ENCODE assay signal across 8 mouse cellular contexts in the genomic region with DNA sequence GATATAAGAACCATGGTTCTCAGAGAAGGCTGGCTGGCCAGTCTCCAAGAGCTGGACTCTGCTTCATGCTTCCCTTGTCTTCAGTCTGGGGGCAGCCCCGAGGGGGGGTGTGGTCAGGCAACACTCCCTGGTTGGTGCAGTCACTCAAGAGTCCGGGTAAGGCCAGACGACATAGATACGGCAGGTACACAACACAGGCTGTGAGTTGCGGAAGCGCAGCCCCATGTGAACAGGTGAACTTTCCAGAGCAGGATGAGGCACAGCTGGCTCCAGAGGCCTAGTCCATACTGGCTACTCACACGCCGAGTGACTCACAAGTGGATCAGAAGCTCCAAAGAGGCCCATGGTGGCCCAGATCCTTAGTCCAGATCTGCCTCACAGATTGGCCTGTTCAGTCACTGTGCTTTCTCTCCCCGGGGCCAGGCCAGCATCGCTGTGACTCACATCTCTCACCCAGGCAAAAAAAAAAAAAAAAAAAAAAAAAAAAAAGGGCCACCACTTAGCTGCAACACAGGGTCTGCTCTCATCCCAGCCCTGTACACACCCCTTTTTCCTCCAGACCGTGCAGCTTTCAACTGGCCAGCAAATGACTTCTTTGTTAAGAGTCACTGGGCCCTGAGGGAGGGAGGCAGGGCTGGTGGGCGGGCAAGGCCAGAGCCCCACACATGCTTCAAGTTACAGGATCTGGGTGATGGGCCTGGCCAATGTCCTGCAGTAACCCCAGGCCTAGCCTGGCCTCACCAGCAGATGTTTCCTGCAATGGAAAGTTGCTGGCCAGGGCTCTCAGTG. TPM values are rescaled to one million over a fixed set of nuclear protein-coding genes. Genes with fewer than 3 reads are reported as not detected.
DNase-seq lines count a peak whose midpoint lies in the region; ATAC-seq lines count a peak whose summit lies in the region.

No protein-coding gene starts in this region.

- H3K9me3 ChIP-seq in hindbrain, embryonic 14.5 days (ENCODE audit: control insufficient read depth, low read length): no peaks in the 10 kb centered on the region
- H3K9me3 ChIP-seq in limb, embryonic 15.5 days: no peaks in the 10 kb centered on the region
- H3K9me3 ChIP-seq in neural tube, embryonic 12.5 days: no peaks in the 10 kb centered on the region

- peak; percentile 40 to 76 for DNase-seq in left cerebral cortex, postnatal 14 days (ENCODE audit: low spot score in 2 of 2)
- no peak for DNase-seq in left cerebral cortex, postnatal 36 days (ENCODE audit: low spot score in 2 of 2)
- peak; percentile 67 for DNase-seq in cerebellum, adult 9-11 months
- peak; percentile 78 for DNase-seq in gastrocnemius, postnatal 10 days
- no peak for DNase-seq in hindbrain, embryonic 14.5 days (ENCODE audit: low spot score)
- no peak for DNase-seq in c-Kit-positive CD71-positive TER-119-positive erythroid progenitor cells, embryonic 14.5 days (ENCODE audit: low spot score)

- peak overlapping the region; percentile 47; the same call in 1 of the 2 replicates for H3K27ac ChIP-seq in hindbrain, embryonic 14.5 days
- peak overlapping the region; percentile 77 for H3K27ac ChIP-seq in limb, embryonic 15.5 days
- H3K27ac ChIP-seq in neural tube, embryonic 12.5 days: no peak overlapping the region; the same call in 1 of the 2 replicates

- peaks cover 47% of the 10 kb centered on the region for H3K36me3 ChIP-seq in hindbrain, embryonic 14.5 days (replicated peaks; ENCODE audit: control insufficient read depth, insufficient read depth)
- H3K36me3 ChIP-seq in limb, embryonic 15.5 days: no peaks in the 10 kb centered on the region
- H3K36me3 ChIP-seq in neural tube, embryonic 12.5 days: no peaks in the 10 kb centered on the region

- no peaks in the 10 kb centered on the region for H3K4me1 ChIP-seq in hindbrain, embryonic 14.5 days (replicated peaks; ENCODE audit: control insufficient read depth, insufficient read depth, low read length)
- peaks cover 18% of the 10 kb centered on the region; the same call in 1 of the 2 replicates for H3K4me1 ChIP-seq in limb, embryonic 15.5 days
- H3K4me1 ChIP-seq in neural tube, embryonic 12.5 days: 0 out of 2 replicates have a peak, but pooled peaks cover 3% of the 10 kb centered on the region

- H3K4me3 ChIP-seq in hindbrain, embryonic 14.5 days (replicated peaks; ENCODE audit: low read length): no peak overlapping the region
- H3K4me3 ChIP-seq in limb, embryonic 15.5 days: no peak overlapping the region
- no peak overlapping the region for H3K4me3 ChIP-seq in neural tube, embryonic 12.5 days

- H3K27me3 ChIP-seq in hindbrain, embryonic 14.5 days (ENCODE audit: control insufficient read depth, insufficient read depth, low read length): no peaks in the 10 kb centered on the region
- H3K27me3 ChIP-seq in limb, embryonic 15.5 days: no peaks in the 10 kb centered on the region
- no peaks in the 10 kb centered on the region for H3K27me3 ChIP-seq in neural tube, embryonic 12.5 days (replicated peaks)

- WGBS in hindbrain, embryonic 14.5 days: 55% methylated on average over 12 of the region's 12 CpGs
- WGBS in limb, embryonic 15.5 days: 50% methylated on average over 12 of the region's 12 CpGs
- 66% methylated on average over 12 of the region's 12 CpGs for WGBS in neural tube, embryonic 12.5 days

- intact Hi-C loops in left cerebral cortex, postnatal 14 days (cut with DNase I): no loop called here
- intact Hi-C loops in left cerebral cortex, postnatal 36 days (cut with DNase I): no loop called here

- no peak overlapping the region for H3K9ac ChIP-seq in hindbrain, embryonic 14.5 days
- H3K9ac ChIP-seq in limb, embryonic 15.5 days: no peak overlapping the region
- H3K9ac ChIP-seq in neural tube, embryonic 12.5 days: no peak overlapping the region

- H3K4me2 ChIP-seq in hindbrain, embryonic 14.5 days (replicated peaks): no peak overlapping the region
- 0 out of 2 replicates have a peak overlapping the region, but pooled peaks have one; percentile 7 for H3K4me2 ChIP-seq in limb, embryonic 15.5 days
- H3K4me2 ChIP-seq in neural tube, embryonic 12.5 days (replicated peaks): no peak overlapping the region; the same call in 1 of the 2 replicates

- peak; percentile 68; the same call in 1 of the 2 replicates for ATAC-seq in hindbrain, embryonic 14.5 days (ENCODE audit: low FRiP score)
- peak; percentile 79 for ATAC-seq in limb, embryonic 15.5 days (ENCODE audit: insufficient number of reproducible peaks, low FRiP score, low TSS enrichment, low read depth)
- peak; percentile 54 for ATAC-seq in neural tube, embryonic 12.5 days (ENCODE audit: low FRiP score, low read depth)

RNA-seq across cellular contexts. Expression of a gene that starts 52.1 kb away (rescaled TPM):
- 100 to 1,000 TPM; 112 to 124 TPM for total RNA-seq in left cerebral cortex, postnatal 14 days (2021)
- total RNA-seq in left cerebral cortex, postnatal 36 days (2021): 100 to 1,000 TPM; 103 to 113 TPM
- total RNA-seq in gastrocnemius, postnatal 10 days (2021): 1 to 10 TPM; 8.2 to 8.9 TPM
- polyA plus RNA-seq in hindbrain, embryonic 14.5 days (2014; fragmentation: Nextera tagmentation; extraction: Ambion mirVana): 168 and 194 TPM in 2 replicates
- polyA plus RNA-seq in limb, embryonic 15.5 days (2015; fragmentation: Nextera tagmentation; extraction: Ambion mirVana): 11.0 and 30.2 TPM in 2 replicates
- 53.8 and 61.0 TPM in 2 replicates for polyA plus RNA-seq in neural tube, embryonic 12.5 days (2016; fragmentation: Nextera tagmentation; extraction: Ambion mirVana)

Comparison
In these comparisons a context has a peak if more than half of its experiments do, and no peak if none do; other contexts are left out.
1. DNase-seq: peak in left cerebral cortex, postnatal 14 days (2 of 2), cerebellum, adult 9-11 months (single experiment) and gastrocnemius, postnatal 10 days (single experiment); none in left cerebral cortex, postnatal 36 days (0 of 2), hindbrain, embryonic 14.5 days (single experiment) and c-Kit-positive CD71-positive TER-119-positive erythroid progenitor cells, embryonic 14.5 days (single experiment).
2. RNA of a gene that starts 52.1 kb away (total RNA-seq): 112 to 124 TPM in left cerebral cortex, postnatal 14 days and 103 to 113 TPM in left cerebral cortex, postnatal 36 days; 8.2 to 8.9 TPM in gastrocnemius, postnatal 10 days; every median in the first group is over 10 times any median in the second.
3. Peak in every context shown above with its lines, with median percentiles within 50 percentile points of each other: ATAC-seq.